Comparison of ENCODE assay signal across 8 mouse cellular contexts in genomic region chr10:121585056-121585790, GRCm38 (mm10). TPM values are rescaled to one million over a fixed set of nuclear protein-coding genes. Genes with fewer than 3 reads are reported as not detected.
DNase-seq lines count a peak whose midpoint lies in the region; ATAC-seq and TF ChIP-seq lines count a peak whose summit lies in the region.

No protein-coding gene starts in this region.

- TF ChIP-seq POLR2A in embryonic fibroblast, embryonic 13.5 days (IDR thresholded peaks at IDR 0.05; ENCODE audit: low read depth, low read length) = no peak
- no peak for TF ChIP-seq POLR2A in limb, embryonic 14.5 days (IDR thresholded peaks at IDR 0.05; ENCODE audit: borderline replicate concordance, extremely low read depth, insufficient read depth, insufficient read length)
- no peak for TF ChIP-seq POLR2A in thymus, adult 2 months (IDR thresholded peaks at IDR 0.05; ENCODE audit: control insufficient read depth, extremely low read depth, insufficient read depth, low read length, poor library complexity)

- intact Hi-C loops in left cerebral cortex, adult 2 months (cut with DNase I) = no loop called here

- TF ChIP-seq CTCF in left cerebral cortex, adult 2 months (IDR thresholded peaks at IDR 0.05) = no peak
- no peak for TF ChIP-seq CTCF in embryonic fibroblast, embryonic 13.5 days (IDR thresholded peaks at IDR 0.05; ENCODE audit: borderline replicate concordance, insufficient read depth, low read length)
- no peak for TF ChIP-seq CTCF in thymus, adult 2 months (IDR thresholded peaks at IDR 0.05; ENCODE audit: borderline replicate concordance, control insufficient read depth, extremely low read depth, insufficient read depth, low read length, poor library complexity)

- 83% methylated on average over 20 of the region's 20 CpGs for WGBS in limb, embryonic 14.5 days
- 90% methylated on average over 20 of the region's 20 CpGs for WGBS in neural tube, embryonic 15.5 days
- WGBS in thymus, adult 2 months = 70% methylated on average over 20 of the region's 20 CpGs

- peak overlapping the region; percentile 87 for H3K4me3 ChIP-seq in left cerebral cortex, adult 2 months
- H3K4me3 ChIP-seq in embryonic fibroblast, embryonic 13.5 days (ENCODE audit: insufficient read depth, low read length) = peak overlapping the region; percentile 88
- H3K4me3 ChIP-seq in limb, embryonic 14.5 days (replicated peaks; ENCODE audit: low read length) = peak overlapping the region; percentile 86
- peak overlapping the region; percentile 85 for H3K4me3 ChIP-seq in neural tube, embryonic 15.5 days (replicated peaks)
- H3K4me3 ChIP-seq in thymus, adult 2 months (ENCODE audit: control insufficient read depth, insufficient read depth, low read length) = no peak overlapping the region

- no peak overlapping the region for H3K27ac ChIP-seq in left cerebral cortex, adult 2 months
- 0 out of 2 replicates have a peak overlapping the region, but pooled peaks have one; percentile 93 for H3K27ac ChIP-seq in embryonic fibroblast, embryonic 13.5 days (ENCODE audit: insufficient read depth, low read length)
- no peak overlapping the region for H3K27ac ChIP-seq in limb, embryonic 14.5 days (replicated peaks; ENCODE audit: low read depth, low read length)
- H3K27ac ChIP-seq in neural tube, embryonic 15.5 days (replicated peaks) = no peak overlapping the region
- H3K27ac ChIP-seq in thymus, adult 2 months (ENCODE audit: control insufficient read depth, insufficient read depth, low read length) = no peak overlapping the region

- peak overlapping the region; percentile 91; the same call in 1 of the 2 replicates for H3K9ac ChIP-seq in limb, embryonic 14.5 days (ENCODE audit: low read depth, low read length, severe bottlenecking)
- peak overlapping the region; percentile 89 for H3K9ac ChIP-seq in neural tube, embryonic 15.5 days (replicated peaks)

- H3K36me3 ChIP-seq in limb, embryonic 14.5 days (ENCODE audit: control insufficient read depth, insufficient read depth, low read length) = peaks cover 43% of the 10 kb centered on the region
- peaks cover 42% of the 10 kb centered on the region for H3K36me3 ChIP-seq in neural tube, embryonic 15.5 days
- H3K36me3 ChIP-seq in thymus, adult 2 months (ENCODE audit: control insufficient read depth, insufficient read depth, low read length) = peaks cover 16% of the 10 kb centered on the region

- peak overlapping the region; percentile 53 for H3K4me2 ChIP-seq in limb, embryonic 14.5 days (replicated peaks; ENCODE audit: low read depth, low read length, severe bottlenecking)
- peak overlapping the region; percentile 82 for H3K4me2 ChIP-seq in neural tube, embryonic 15.5 days

- peaks cover 4% of the 10 kb centered on the region; the same call in 1 of the 2 replicates for H3K4me1 ChIP-seq in embryonic fibroblast, embryonic 13.5 days (ENCODE audit: control insufficient read depth, insufficient read depth, low read length)
- 0 out of 2 replicates have a peak, but pooled peaks cover 6% of the 10 kb centered on the region for H3K4me1 ChIP-seq in limb, embryonic 14.5 days (ENCODE audit: control insufficient read depth, insufficient read depth, low read length)
- peaks cover 17% of the 10 kb centered on the region for H3K4me1 ChIP-seq in neural tube, embryonic 15.5 days
- peaks cover 5% of the 10 kb centered on the region for H3K4me1 ChIP-seq in thymus, adult 2 months (replicated peaks; ENCODE audit: control insufficient read depth, insufficient read depth, low read length)

- no peak for ATAC-seq in limb, embryonic 14.5 days (ENCODE audit: low FRiP score, low read depth)
- no peak for ATAC-seq in neural tube, embryonic 15.5 days (ENCODE audit: low FRiP score)
- ATAC-seq in erythroid progenitor cell, adult 5-6 weeks (replicated peaks; ENCODE audit: low FRiP score, poor library complexity, severe bottlenecking) = no peak

- no peaks in the 10 kb centered on the region for H3K9me3 ChIP-seq in limb, embryonic 14.5 days (ENCODE audit: control insufficient read depth, low read length)
- no peaks in the 10 kb centered on the region for H3K9me3 ChIP-seq in neural tube, embryonic 15.5 days (replicated peaks)

- DNase-seq in left cerebral cortex, adult 2 months (ENCODE audit: extremely low spot score in 1 of 2, low spot score in 2 of 2) = no peak
- no peak for DNase-seq in left cerebral cortex, adult 9 months (ENCODE audit: low spot score in 2 of 2)
- no peak for DNase-seq in limb, embryonic 14.5 days (ENCODE audit: low spot score)
- DNase-seq in adrenal gland, adult 8-10 months = no peak
- no peak for DNase-seq in thymus, adult 2 months

- no peaks in the 10 kb centered on the region for H3K27me3 ChIP-seq in limb, embryonic 14.5 days (ENCODE audit: control insufficient read depth, insufficient read depth, low read length)
- no peaks in the 10 kb centered on the region for H3K27me3 ChIP-seq in neural tube, embryonic 15.5 days (replicated peaks)
- H3K27me3 ChIP-seq in thymus, adult 2 months (ENCODE audit: control insufficient read depth, insufficient read depth, low read length) = no peaks in the 10 kb centered on the region

RNA-seq across cellular contexts. Expression of gene Tbk1, which starts 1.4 kb away (rescaled TPM):
- 10 to 100 TPM; 47.2 to 50.3 TPM for total RNA-seq in left cerebral cortex, adult 2 months (2021)
- 35.3 and 39.0 TPM in 2 replicates for polyA plus RNA-seq in embryonic fibroblast, embryonic 13.5 days (2011; ENCODE audit: insufficient read length, low read depth, missing spikeins)
- polyA plus RNA-seq in limb, embryonic 14.5 days (2012; rRNA removed) = 28.3 and 32.2 TPM in 2 replicates
- polyA plus RNA-seq in limb, embryonic 14.5 days (2014; fragmentation: Nextera tagmentation; extraction: Ambion mirVana) = 30.0 and 32.8 TPM in 2 replicates
- polyA plus RNA-seq in neural tube, embryonic 15.5 days (2015; fragmentation: Nextera tagmentation; extraction: Ambion mirVana) = 28.2 and 29.3 TPM in 2 replicates
- total RNA-seq in erythroid progenitor cell, adult 5-6 weeks (2015; ENCODE audit: low replicate concordance) = 44.0 and 53.2 TPM in 2 replicates
- 75.9 and 109 TPM in 2 replicates for total RNA-seq in erythroid progenitor cell, adult 5-6 weeks (2017; ENCODE audit: low replicate concordance)
- 10 to 100 TPM; 39.5 to 57.7 (median 47.9) TPM for total RNA-seq in adrenal gland, adult 8-10 months (2022)
- polyA plus RNA-seq in thymus, adult 2 months (2012; rRNA removed) = 16.4 and 19.6 TPM in 2 replicates

RNA-seq across cellular contexts. Expression of gene Xpot, which starts 40.9 kb away (rescaled TPM):
- 10 to 100 TPM; 63.8 to 76.9 TPM for total RNA-seq in left cerebral cortex, adult 2 months (2021)
- 118 and 154 TPM in 2 replicates for polyA plus RNA-seq in embryonic fibroblast, embryonic 13.5 days (2011; ENCODE audit: insufficient read length, low read depth, missing spikeins)
- 103 and 140 TPM in 2 replicates for polyA plus RNA-seq in limb, embryonic 14.5 days (2012; rRNA removed)
- polyA plus RNA-seq in limb, embryonic 14.5 days (2014; fragmentation: Nextera tagmentation; extraction: Ambion mirVana) = 58.1 and 58.8 TPM in 2 replicates
- 25.6 and 28.7 TPM in 2 replicates for polyA plus RNA-seq in neural tube, embryonic 15.5 days (2015; fragmentation: Nextera tagmentation; extraction: Ambion mirVana)
- total RNA-seq in erythroid progenitor cell, adult 5-6 weeks (2015; ENCODE audit: low replicate concordance) = 22.2 and 32.8 TPM in 2 replicates
- total RNA-seq in erythroid progenitor cell, adult 5-6 weeks (2017; ENCODE audit: low replicate concordance) = 40.0 and 49.9 TPM in 2 replicates
- 10 to 100 TPM; 57.5 to 79.4 (median 65.6) TPM for total RNA-seq in adrenal gland, adult 8-10 months (2022)
- 80.9 and 88.8 TPM in 2 replicates for polyA plus RNA-seq in thymus, adult 2 months (2012; rRNA removed)

RNA-seq across cellular contexts. Expression of gene D930020B18Rik, which starts 56.2 kb away (rescaled TPM):
- total RNA-seq in left cerebral cortex, adult 2 months (2021) = under 1 TPM in 1 of 2 experiments, not detected in 1; 0.42 TPM
- not detected in 2 replicates for polyA plus RNA-seq in embryonic fibroblast, embryonic 13.5 days (2011; ENCODE audit: insufficient read length, low read depth, missing spikeins)
- polyA plus RNA-seq in limb, embryonic 14.5 days (2012; rRNA removed) = 1.1 and 1.4 TPM in 2 replicates
- 0.98 and 1.1 TPM in 2 replicates for polyA plus RNA-seq in limb, embryonic 14.5 days (2014; fragmentation: Nextera tagmentation; extraction: Ambion mirVana)
- polyA plus RNA-seq in neural tube, embryonic 15.5 days (2015; fragmentation: Nextera tagmentation; extraction: Ambion mirVana) = 0.17 and 0.23 TPM in 2 replicates
- not detected in 2 replicates for total RNA-seq in erythroid progenitor cell, adult 5-6 weeks (2015; ENCODE audit: low replicate concordance)
- total RNA-seq in erythroid progenitor cell, adult 5-6 weeks (2017; ENCODE audit: low replicate concordance) = not detected in 2 replicates
- total RNA-seq in adrenal gland, adult 8-10 months (2022) = not detected
- 0.04 and 0.22 TPM in 2 replicates for polyA plus RNA-seq in thymus, adult 2 months (2012; rRNA removed)
